Mouse (Mus musculus) frontal cortex, postnatal 25 days (tissue): ENCODE data around the gene Gm3147.
"Not testable (repeated sequence)": the region's sequence is repeated elsewhere in the genome, so short reads cannot be mapped to it uniquely, and the experiment has no call there.

Source experiments
- DNase-seq, 2 experiments: peaks; one replicate each; pipeline ENCODE4 v3.0.0; 2022; ENCODE audit warnings: low spot score in 2 of 2

Gm3147 gene

DNA sequence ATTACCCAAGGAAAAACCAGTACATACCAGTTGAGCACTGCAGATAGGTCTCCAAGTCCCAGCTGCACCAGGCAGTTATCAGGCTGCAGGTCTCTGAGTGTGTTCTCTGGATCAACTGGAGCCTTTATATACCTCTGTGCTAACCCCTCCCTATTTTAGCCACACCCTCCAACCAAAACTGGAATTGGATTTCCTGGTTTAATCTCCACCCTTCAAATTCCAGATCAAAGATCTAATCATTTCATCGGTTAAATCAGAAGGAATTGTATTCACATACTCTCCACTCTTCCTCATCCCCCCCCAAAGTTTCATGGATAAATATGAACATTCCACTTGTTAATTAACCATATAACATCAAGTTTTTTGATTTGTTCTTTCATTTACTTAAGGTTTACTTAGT, at the start of gene Gm3147:
Gene Gm3147, minus strand, starts transcription at position 101 of the 400 bp plus-strand sequence.
- DNase-seq, result not testable (repeated sequence)

DNA sequence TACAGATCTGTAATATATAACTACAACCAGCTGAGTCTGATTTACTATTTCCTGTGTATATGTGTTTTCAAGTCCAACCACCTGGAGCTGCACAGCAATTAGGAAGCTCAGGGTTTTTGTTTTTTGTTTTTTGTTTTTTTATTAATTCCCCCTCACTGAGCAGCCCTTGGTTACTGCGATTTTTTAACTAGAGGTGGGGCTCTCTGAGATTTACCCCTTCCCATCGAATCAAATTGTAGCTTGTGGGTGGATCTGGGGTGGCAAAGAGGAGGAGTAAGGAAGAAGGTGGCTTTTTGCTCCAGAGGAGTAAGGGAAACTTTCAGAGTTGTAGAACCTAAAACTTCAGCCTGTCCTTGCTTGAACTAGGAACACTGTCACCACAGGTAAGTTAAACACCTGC, 31.9 kb upstream of the Gm3147 start, which contains the start of gene Gm6205:
Gene Gm6205, plus strand, starts transcription at position 301 of the 400 bp plus-strand sequence.
- not testable (repeated sequence) for DNase-seq

DNA sequence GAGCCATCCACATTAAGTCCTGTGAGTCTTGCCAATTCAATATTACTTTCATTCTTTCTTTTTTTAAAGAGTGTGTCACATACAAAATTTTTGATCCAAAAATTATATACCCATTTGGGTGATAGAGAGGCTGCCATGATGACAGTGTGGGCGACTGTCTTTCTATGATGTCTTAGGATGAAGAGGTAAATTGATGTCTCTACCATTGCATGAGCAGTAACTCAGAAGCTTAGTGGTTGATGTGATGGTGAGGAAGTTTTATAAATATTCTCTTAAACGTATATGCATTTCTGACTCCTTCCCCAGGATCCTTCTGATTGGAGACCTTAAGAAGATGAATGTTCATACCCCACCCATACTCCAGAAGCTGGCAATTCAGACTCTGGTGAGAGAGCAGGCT, 7.5 kb upstream of the Gm3147 start, which contains the start of gene Gm6509:
Gene Gm6509, plus strand, starts transcription at position 301 of the 400 bp plus-strand sequence.
- DNase-seq, result not testable (repeated sequence)
